Mouse (Mus musculus) ovary, postnatal 10 days (tissue): ENCODE results near the gene Mia2.
"Not testable (repeated sequence)": the region's sequence is repeated elsewhere in the genome, so short reads cannot be mapped to it uniquely, and the experiment has no call there.

Experiments used
- DNase-seq: peaks from one replicate; pipeline ENCODE4 v3.0.0; 2022; ENCODE audit warnings: low spot score

Gene Mia2

DNA sequence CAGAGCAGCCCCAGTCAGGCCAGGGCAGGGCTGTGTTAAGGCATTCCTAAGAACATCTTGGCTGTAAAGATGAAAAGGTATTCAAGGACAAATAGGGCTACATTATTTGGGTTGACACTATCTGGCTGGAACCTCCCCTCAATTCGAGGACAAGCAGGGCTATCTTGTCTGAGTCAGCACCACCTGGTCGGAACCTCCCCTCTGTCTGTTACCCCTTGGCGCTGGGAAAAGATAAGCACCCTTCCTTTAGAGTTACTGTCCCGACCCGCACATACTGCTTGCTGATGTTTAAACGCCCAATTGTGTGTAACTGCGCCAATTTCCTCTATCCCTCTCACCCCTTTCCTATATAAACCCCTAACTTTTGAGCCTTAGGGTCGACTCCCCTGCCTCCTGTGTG lies 145.4 kb downstream of the Mia2 start:
- not testable (repeated sequence) for DNase-seq
